8 mouse cellular contexts compared by ENCODE assay signal in the genomic region with DNA sequence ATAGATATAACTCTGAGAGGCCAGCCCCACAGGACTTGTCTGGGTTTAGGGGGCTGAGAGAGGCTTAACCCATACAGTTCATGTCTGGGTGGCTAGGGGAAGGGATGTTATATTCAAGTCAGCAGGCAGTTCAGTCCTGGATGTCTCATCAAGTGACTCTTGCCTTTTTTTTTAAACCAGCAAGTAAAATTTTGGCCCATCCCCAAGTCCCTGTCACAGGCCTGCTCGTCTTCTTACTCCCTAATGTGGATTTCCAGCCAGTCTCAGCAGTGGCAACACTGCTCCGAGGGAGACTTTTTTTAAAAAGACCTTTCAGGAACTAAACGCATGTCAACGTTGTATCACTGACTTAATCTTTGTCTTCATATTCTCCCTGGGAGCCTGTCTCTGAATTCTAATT. TPM values are rescaled to one million over a fixed set of nuclear protein-coding genes. Genes with fewer than 3 reads are reported as not detected.
DNase-seq lines count a peak whose midpoint lies in the region; ATAC-seq lines count a peak whose summit lies in the region.

No protein-coding gene starts in this region.

- no peak overlapping the region for H3K4me2 ChIP-seq in kidney, embryonic 16.5 days (replicated peaks; ENCODE audit: low read depth, low read length)
- H3K4me2 ChIP-seq in forebrain, embryonic 14.5 days (ENCODE audit: low read length): peak overlapping the region; percentile 55
- H3K4me2 ChIP-seq in midbrain, embryonic 15.5 days: peak overlapping the region; percentile 62

- no peak overlapping the region for H3K27ac ChIP-seq in kidney, embryonic 16.5 days (ENCODE audit: low read length)
- peak overlapping the region; percentile 29; the same call in 1 of the 2 replicates for H3K27ac ChIP-seq in forebrain, embryonic 14.5 days (ENCODE audit: low read depth, low read length)
- H3K27ac ChIP-seq in midbrain, embryonic 15.5 days: no peak overlapping the region

- no peaks in the 10 kb centered on the region for H3K36me3 ChIP-seq in kidney, embryonic 16.5 days (ENCODE audit: insufficient read depth, low read length)
- peaks cover 9% of the 10 kb centered on the region; the same call in 1 of the 2 replicates for H3K36me3 ChIP-seq in forebrain, embryonic 14.5 days (ENCODE audit: control insufficient read depth, insufficient read depth, low read length)
- no peaks in the 10 kb centered on the region for H3K36me3 ChIP-seq in midbrain, embryonic 15.5 days (replicated peaks)

- no peaks in the 10 kb centered on the region for H3K27me3 ChIP-seq in kidney, embryonic 16.5 days (ENCODE audit: insufficient read depth, low read length)
- no peaks in the 10 kb centered on the region for H3K27me3 ChIP-seq in forebrain, embryonic 14.5 days (replicated peaks; ENCODE audit: control insufficient read depth, insufficient read depth, low read length)
- H3K27me3 ChIP-seq in midbrain, embryonic 15.5 days (replicated peaks): no peaks in the 10 kb centered on the region

- DNase-seq in cerebellum, postnatal 10 days: peak; percentile 48 to 60
- no peak for DNase-seq in cerebellum, adult 11-12 months
- peak; percentile 43 for DNase-seq in kidney, postnatal 14 days
- no peak for DNase-seq in forebrain, embryonic 14.5 days (ENCODE audit: low spot score)
- DNase-seq in layer of hippocampus, postnatal 14 days (ENCODE audit: low spot score in 2 of 2): no peak
- DNase-seq in c-Kit-positive CD71-positive TER-119-positive erythroid progenitor cells, embryonic 14.5 days (ENCODE audit: low spot score): no peak

- no peak for ATAC-seq in kidney, embryonic 16.5 days (ENCODE audit: low FRiP score, low TSS enrichment)
- ATAC-seq in forebrain, embryonic 14.5 days: no peak
- ATAC-seq in midbrain, embryonic 15.5 days (replicated peaks): no peak

- no peaks in the 10 kb centered on the region for H3K9me3 ChIP-seq in kidney, embryonic 16.5 days (ENCODE audit: low read length)
- H3K9me3 ChIP-seq in forebrain, embryonic 14.5 days (replicated peaks; ENCODE audit: control insufficient read depth, low read length): no peaks in the 10 kb centered on the region
- no peaks in the 10 kb centered on the region for H3K9me3 ChIP-seq in midbrain, embryonic 15.5 days

- no peak overlapping the region for H3K9ac ChIP-seq in kidney, embryonic 16.5 days (replicated peaks; ENCODE audit: low read length)
- H3K9ac ChIP-seq in forebrain, embryonic 14.5 days (ENCODE audit: low read length): peak overlapping the region; percentile 60
- H3K9ac ChIP-seq in midbrain, embryonic 15.5 days: peak overlapping the region; percentile 10; the same call in 1 of the 2 replicates

- peaks cover 50% of the 10 kb centered on the region for H3K4me1 ChIP-seq in kidney, embryonic 16.5 days (ENCODE audit: insufficient read depth, low read length)
- peaks cover 64% of the 10 kb centered on the region for H3K4me1 ChIP-seq in forebrain, embryonic 14.5 days (ENCODE audit: control insufficient read depth, insufficient read depth, low read length)
- peaks cover 81% of the 10 kb centered on the region for H3K4me1 ChIP-seq in midbrain, embryonic 15.5 days

- H3K4me3 ChIP-seq in kidney, embryonic 16.5 days (ENCODE audit: low read length): no peak overlapping the region
- peak overlapping the region; percentile 96 for H3K4me3 ChIP-seq in forebrain, embryonic 14.5 days (ENCODE audit: low read depth, low read length)
- H3K4me3 ChIP-seq in midbrain, embryonic 15.5 days: peak overlapping the region; percentile 84

- 43% methylated on average over 4 of the region's 4 CpGs for WGBS in kidney, embryonic 16.5 days
- WGBS in forebrain, embryonic 14.5 days: 26% methylated on average over 4 of the region's 4 CpGs
- 10% methylated on average over 4 of the region's 4 CpGs for WGBS in midbrain, embryonic 15.5 days

RNA-seq across cellular contexts. Expression of a gene that starts 7.0 kb away (rescaled TPM):
- 6.0 and 6.7 TPM in 2 replicates for polyA plus RNA-seq in kidney, embryonic 16.5 days (2015; fragmentation: Nextera tagmentation; extraction: Ambion mirVana)
- 54.7 and 65.7 TPM in 2 replicates for polyA plus RNA-seq in forebrain, embryonic 14.5 days (2014; fragmentation: Nextera tagmentation; extraction: Ambion mirVana)
- polyA plus RNA-seq in midbrain, embryonic 15.5 days (2015; fragmentation: Nextera tagmentation; extraction: Ambion mirVana): 22.4 and 23.8 TPM in 2 replicates
- 10 to 100 TPM; 80.9 to 82.4 TPM for total RNA-seq in layer of hippocampus, postnatal 14 days (2021)

Comparison
In these comparisons a context has a peak if more than half of its experiments do, and no peak if none do; other contexts are left out.
1. DNase-seq: peak in cerebellum, postnatal 10 days (2 of 2) and kidney, postnatal 14 days (single experiment); none in cerebellum, adult 11-12 months (single experiment), forebrain, embryonic 14.5 days (single experiment), layer of hippocampus, postnatal 14 days (0 of 2) and c-Kit-positive CD71-positive TER-119-positive erythroid progenitor cells, embryonic 14.5 days (single experiment).